Mouse (Mus musculus) liver, adult (tissue): ENCODE measurements around the gene Ccdc77.
A peak's percentile ranks its signal among the peaks of the same experiment; 100 is the strongest.

Source experiments
- GATA4 ChIP-seq: IDR thresholded peaks from 2 replicates; pipeline ENCODE4 v1.6.1; 2014; ENCODE audit warnings: mild to moderate bottlenecking, low read length; ENCODE audit not compliant: insufficient replicate concordance

Gene Ccdc77

DNA sequence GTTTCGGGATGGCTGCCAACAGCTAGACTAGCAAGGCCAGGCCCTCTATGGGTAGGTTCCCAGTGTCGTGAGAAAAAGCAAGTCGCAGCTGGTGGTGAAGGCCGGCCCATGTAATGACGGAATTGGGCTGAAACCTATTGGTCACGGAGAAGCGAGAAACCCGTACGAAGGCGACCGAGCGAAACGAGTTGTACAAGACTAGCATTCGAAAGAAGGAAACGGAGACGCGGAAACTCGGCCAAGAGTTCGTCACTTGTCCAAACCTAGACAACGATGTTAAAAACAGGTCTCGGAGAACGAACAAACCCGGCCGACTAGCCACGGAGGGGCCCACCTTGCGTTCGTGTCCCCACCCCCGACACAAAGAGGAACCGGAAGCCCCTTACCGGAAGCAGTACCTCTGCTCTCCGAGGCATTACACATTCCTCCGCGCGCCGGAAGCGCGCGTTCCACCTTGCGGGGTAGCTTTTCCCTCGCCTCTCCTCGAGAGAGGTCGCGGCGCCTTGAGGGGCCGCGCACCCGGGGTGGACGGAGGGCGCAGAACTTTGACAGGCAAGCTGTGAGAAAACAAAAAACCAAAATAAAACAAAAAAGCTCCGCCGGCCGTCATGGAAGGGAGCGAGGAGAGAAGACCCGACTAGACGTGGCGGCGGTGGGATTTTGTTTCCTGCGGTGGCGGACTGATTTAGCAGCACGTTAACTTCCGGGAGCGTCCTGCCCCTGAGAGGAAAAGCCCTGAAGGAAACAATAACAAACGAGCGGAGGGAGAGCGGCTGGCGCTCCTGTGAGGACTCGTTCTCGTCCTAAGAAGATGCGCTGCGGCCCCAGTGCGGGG is at the start of gene Ccdc77, which contains the start of gene Kdm5a:
Ccdc77 (minus strand) TSS at position 687 of the 835 bp plus-strand sequence.
Kdm5a (plus strand) TSS at position 437 of the 835 bp plus-strand sequence.
- no peak for TF ChIP-seq GATA4

GRCm38 (mm10) chr6:120403936-120404335 is 39.8 kb upstream of the Ccdc77 start:
- TF ChIP-seq GATA4 = no peak

GRCm38 (mm10) chr6:120395622-120396345 is 31.6 kb upstream of the Ccdc77 start:
- TF ChIP-seq GATA4 = no peak

DNA sequence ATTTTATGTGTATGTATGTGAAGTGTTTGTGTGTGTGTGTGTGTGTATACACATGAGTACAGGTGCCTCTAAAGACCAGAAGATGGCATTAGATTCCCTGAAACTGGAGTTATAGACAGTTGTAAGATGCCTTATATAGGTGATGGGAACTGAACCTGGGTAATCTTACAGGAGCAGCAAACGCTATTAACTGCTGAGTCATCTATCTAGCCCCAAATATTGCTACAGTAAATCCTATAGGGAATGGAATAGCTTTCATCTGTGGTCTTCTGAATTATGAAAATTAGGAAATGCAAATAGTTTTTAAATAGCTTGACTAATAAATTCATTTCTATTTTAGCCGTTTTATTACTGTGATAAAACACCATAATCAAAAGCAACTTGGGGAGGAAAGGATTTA is 28.6 kb upstream of the Ccdc77 start:
- TF ChIP-seq GATA4 = no peak

- TF ChIP-seq GATA4 = no peak
Observed at GRCm38 (mm10) chr6:120390054-120390453, 25.9 kb upstream of the Ccdc77 start.

- TF ChIP-seq GATA4 = peak; percentile 56; the same call in 1 of the 2 replicates
Observed at GRCm38 (mm10) chr6:120376736-120377135, 12.6 kb upstream of the Ccdc77 start.

DNA sequence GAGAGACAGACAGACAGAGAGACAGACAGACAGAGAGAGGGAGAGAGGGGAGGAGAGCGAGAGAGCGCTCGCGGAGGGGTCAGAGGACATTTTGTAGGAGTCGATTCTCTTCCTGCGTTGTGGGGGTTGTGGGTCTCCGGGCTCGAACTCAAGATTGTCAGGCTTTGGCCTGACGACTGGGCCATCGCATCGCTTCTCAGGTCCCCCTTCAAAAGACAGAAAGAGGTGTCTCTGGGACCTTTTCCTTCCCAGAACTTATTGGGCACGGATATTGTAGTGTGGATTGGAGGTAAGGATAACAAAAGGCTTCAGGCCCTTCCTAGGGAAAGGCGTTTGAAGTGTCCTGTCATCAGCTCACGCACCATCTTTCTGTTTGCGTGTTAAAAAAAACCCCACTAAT is 877 bp upstream of the Ccdc77 start:
- no peak for TF ChIP-seq GATA4

- TF ChIP-seq GATA4 = no peak
Observed at GRCm38 (mm10) chr6:120364523-120364905, 340 bp upstream of the Ccdc77 start.

DNA sequence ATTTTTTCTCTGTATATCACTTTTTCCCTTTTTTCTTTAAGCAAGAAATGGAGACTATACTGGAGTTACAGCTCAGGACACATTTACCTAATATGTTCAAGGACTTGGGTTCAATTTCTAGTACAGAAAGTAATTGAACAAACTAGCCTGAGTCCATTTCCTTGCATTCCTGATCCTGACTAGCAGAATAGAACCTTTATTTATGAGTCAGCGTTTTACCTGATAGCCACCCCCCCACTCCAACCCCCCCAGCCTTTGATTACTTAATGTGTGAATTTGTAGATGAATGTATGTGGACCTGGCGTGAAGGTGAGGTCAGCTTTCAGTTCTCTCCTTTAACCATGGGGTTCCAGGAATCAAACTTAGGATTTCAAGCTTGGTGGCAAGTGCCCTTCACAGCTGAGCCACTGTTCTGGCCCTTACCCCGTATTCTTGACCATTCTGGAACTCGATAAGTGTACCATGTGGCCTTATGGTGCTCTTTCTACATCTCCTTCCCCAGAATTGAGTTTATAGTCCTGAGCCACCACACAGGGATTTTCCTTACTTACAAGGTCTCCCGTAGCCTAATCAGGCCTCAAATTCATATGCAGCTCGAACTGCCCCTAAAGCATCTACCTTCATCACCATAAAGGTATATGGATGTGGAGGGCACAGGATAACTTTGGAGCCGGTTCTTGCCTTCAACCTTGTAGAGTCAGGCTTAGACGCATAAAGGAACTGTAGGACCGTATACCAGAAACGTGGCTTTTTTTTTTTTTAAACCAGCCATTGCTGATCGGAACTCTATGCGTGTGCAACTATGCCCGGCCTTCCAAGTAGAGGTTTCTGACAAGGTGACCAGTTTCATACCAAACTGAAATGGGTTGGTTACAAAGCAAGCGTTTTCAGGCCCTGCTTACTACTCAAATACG is 1.1 kb downstream of the Ccdc77 start:
- no peak for TF ChIP-seq GATA4

DNA sequence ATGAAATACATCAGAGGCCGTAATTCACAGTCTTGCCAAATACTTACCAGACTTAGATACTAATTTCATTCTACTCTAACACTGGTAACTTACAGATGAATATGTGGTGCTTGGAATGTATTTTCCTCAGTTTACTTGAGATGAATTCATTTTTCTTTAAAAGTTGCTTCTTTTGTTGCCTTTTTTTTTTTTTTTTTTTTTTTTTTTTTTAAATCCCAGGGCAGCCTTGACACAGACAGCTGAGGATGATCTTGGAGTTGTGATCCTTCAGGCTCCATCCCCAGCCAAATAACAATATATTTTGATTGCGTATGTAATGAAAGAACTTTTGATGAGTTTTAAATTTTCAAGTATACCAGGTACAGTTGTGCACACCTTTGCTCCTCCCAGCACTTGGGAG is 2.0 kb downstream of the Ccdc77 start:
- no peak for TF ChIP-seq GATA4

DNA sequence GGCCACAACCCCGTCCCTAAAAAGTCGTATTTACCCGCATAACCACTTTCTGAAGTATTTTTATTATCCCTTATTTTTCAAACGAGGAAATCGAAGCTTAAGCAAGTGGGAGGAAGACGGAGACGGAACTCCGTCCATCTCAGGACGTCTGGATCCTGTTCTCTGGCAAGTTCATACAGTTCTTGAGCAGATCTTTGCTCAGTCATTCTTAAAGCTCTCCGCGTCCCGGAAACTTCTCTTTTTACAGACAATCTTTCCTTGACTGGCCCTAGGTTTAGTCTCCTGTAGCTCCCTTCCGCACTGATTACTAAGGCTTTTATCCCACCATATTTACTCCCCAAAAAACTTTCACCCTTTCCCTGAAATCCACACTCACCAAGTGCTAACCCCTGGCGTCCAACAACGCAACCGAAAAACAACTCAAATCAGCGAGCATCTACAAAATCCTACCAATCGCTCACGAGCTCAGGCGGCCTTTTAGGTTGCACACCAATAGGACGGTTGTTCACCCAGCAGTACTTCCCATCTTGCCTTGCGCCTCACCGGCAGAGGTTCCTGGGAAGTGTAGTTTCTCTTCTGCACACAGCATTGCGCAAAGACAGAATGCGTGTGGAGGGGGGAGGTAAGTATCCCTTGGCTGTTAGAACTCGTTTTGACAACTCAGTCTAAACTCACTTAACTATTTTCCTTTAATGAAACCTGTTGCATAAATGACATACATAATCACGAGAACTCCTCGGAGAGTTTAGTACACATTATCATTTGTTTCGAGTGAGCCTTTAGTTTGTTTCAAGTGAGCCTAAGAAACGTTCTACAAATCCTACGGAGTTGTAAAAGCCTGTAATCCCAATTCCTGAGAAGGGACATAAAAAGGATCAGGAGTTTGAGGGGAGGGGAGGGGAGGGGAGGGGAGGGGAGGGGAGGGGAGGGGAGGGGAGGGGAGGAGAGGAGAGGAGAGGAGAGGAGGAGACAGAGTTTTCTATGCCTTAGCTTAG is 6.9 kb downstream of the Ccdc77 start:
- peak; percentile 11; the same call in 1 of the 2 replicates for TF ChIP-seq GATA4

DNA sequence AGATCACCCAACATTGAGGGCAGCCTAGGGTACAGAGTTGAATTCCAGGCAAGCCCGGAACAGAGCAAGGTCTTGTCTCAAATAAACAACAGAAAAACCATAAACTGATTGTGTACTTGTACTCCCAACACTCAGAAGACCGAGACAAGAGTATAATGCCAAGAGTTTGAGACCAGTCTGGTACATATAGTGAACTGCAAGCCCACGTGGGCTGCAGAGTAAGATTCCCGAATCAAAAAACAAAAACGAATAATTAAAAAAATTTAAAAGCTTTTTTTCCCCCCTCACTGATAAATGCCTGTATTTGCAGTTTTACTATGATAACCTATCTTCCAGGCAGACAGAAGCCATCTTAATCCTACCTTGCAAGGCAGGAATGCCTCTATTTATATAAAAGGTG is 7.7 kb downstream of the Ccdc77 start:
- no peak for TF ChIP-seq GATA4

GRCm38 (mm10) chr6:120349018-120349417 is 15.2 kb downstream of the Ccdc77 start:
- TF ChIP-seq GATA4 = no peak

- no peak for TF ChIP-seq GATA4
Observed at GRCm38 (mm10) chr6:120343992-120344391, 20.2 kb downstream of the Ccdc77 start.

DNA sequence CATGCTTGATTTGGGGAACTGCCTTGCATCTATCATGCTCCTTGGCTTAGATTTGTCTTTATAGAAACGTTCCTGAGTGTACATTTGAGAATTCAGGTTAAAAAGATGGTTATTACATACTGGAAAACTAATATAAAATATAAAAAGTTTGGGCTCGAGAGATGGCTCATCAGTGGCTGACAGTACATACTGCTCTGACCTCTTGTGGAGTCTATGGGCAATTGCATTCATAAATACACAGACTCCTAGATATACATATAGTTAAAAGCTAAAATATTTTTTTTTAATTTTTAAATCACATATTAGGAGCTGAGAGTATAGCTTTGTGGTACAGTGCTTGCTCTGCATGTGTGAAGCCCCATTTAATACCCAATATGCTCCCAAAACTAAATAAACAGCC is 31.8 kb downstream of the Ccdc77 start:
- no peak for TF ChIP-seq GATA4
